19 mouse cellular contexts compared by ENCODE assay signal in genomic region chr5:118672111-118672510, GRCm38 (mm10).
"Had no signal": no experiment of that assay in that cellular context is flagged by ENCODE, and none has a peak within 500 bp of the region (broad histone marks: within the 10 kb centered on the region; RNA-seq: fewer than 3 reads in every experiment).

No protein-coding gene starts in this region.

- H3K27ac ChIP-seq: limb, embryonic 12.5 days; liver, embryonic 13.5 days; lung, embryonic 15.5 days; macrophage; midbrain, embryonic 13.5 days had no signal

- H3K27me3 ChIP-seq: limb, embryonic 12.5 days; liver, embryonic 13.5 days; lung, embryonic 15.5 days; megakaryocyte, embryonic 14.5 days had no signal

- ATAC-seq: inflammation-experienced regulatory T-cells, adult 6 months; intestine, postnatal 0 days; liver, postnatal 0 days; midbrain, embryonic 13.5 days had no signal

- H3K36me3 ChIP-seq: lung, embryonic 15.5 days; midbrain, embryonic 13.5 days had no signal

- H3K4me2 ChIP-seq: limb, embryonic 12.5 days; liver, embryonic 13.5 days; lung, embryonic 15.5 days; midbrain, embryonic 13.5 days had no signal

- H3K9me3 ChIP-seq: limb, embryonic 12.5 days; liver, embryonic 13.5 days; lung, embryonic 15.5 days; megakaryocyte, embryonic 14.5 days; midbrain, embryonic 13.5 days had no signal

- H3K4me3 ChIP-seq: limb, embryonic 12.5 days; liver, embryonic 13.5 days; lung, embryonic 15.5 days; megakaryocyte, embryonic 14.5 days; midbrain, embryonic 13.5 days; myocyte had no signal

- H3K9ac ChIP-seq: limb, embryonic 12.5 days; liver, embryonic 13.5 days; liver, postnatal 0 days; lung, embryonic 15.5 days; midbrain, embryonic 13.5 days had no signal

- DNase-seq: kidney, adult 8-10 months; kidney, postnatal 25 days; layer of hippocampus, adult 9-11 months; liver; liver, embryonic 13.5 days; liver, postnatal 0 days; lung, postnatal 14 days; retina, postnatal 1 day; right cerebral cortex, postnatal 14 days; thymus, adult 2 months; thymus, postnatal 25 days had no signal
